Mouse (Mus musculus): ENCODE data around the gene Emc9.

GRCm38 (mm10) chr14:55596036-55596690 is 11.1 kb upstream of the Emc9 start:
- TF ChIP-seq CTCF (IDR thresholded peaks at IDR 0.05; ENCODE audit: control insufficient read depth, insufficient read depth, low read length) (no peak), POLR2A (IDR thresholded peaks at IDR 0.05; ENCODE audit: borderline replicate concordance, control insufficient read depth, low read depth, low read length) (no peak)

Data from bone marrow, adult 2 months (tissue).